Mouse (Mus musculus) heart, embryonic 16.5 days (tissue): ENCODE data around the gene Ccin. TPM values are rescaled to one million over a fixed set of nuclear protein-coding genes. Genes with fewer than 3 reads are reported as not detected.

Experiments
- polyA plus RNA-seq: library from polyadenylated mRNA; unstranded; fragments of >200 nt; fragmentation: Nextera tagmentation; extraction: Ambion mirVana; gene quantifications from 2 replicates; pipeline ENCODE4 v1.2.1, GENCODE M21; 2015

Ccin gene
- polyA plus RNA-seq, 1 experiment from 2014 or later = not detected

Other genes with a start within 250 kb of the Ccin start
- gene Olfr159, start 212.5 kb upstream of the Ccin start, polyA plus RNA-seq = not detected in 2 replicates
- not detected in 2 replicates for gene Olfr156, start 159.6 kb upstream of the Ccin start, polyA plus RNA-seq
- not detected in 2 replicates for gene Olfr157, start 143.3 kb upstream of the Ccin start, polyA plus RNA-seq
- gene Olfr155, start 131.9 kb upstream of the Ccin start, polyA plus RNA-seq = not detected in 2 replicates
- 8.6 and 8.9 TPM in 2 replicates for gene Reck, start 108.0 kb upstream of the Ccin start, polyA plus RNA-seq
- 51.4 and 53.7 TPM in 2 replicates for gene Glipr2, start 26.1 kb upstream of the Ccin start, polyA plus RNA-seq
- gene Clta, start 21.0 kb downstream of the Ccin start, polyA plus RNA-seq = 134 and 150 TPM in 2 replicates
- gene Gne, start 100.7 kb downstream of the Ccin start, polyA plus RNA-seq = 38.3 and 40.8 TPM in 2 replicates